Mouse (Mus musculus) adrenal gland (tissue): ENCODE data around the gene Kazald1.

Experiments used
- intact Hi-C: fragments of 180-260 bp; cut with DNase I; formaldehyde crosslinking; loops from one replicate; pipeline ENCODE4 v1.15.1; 2025

Gene Kazald1

DNA sequence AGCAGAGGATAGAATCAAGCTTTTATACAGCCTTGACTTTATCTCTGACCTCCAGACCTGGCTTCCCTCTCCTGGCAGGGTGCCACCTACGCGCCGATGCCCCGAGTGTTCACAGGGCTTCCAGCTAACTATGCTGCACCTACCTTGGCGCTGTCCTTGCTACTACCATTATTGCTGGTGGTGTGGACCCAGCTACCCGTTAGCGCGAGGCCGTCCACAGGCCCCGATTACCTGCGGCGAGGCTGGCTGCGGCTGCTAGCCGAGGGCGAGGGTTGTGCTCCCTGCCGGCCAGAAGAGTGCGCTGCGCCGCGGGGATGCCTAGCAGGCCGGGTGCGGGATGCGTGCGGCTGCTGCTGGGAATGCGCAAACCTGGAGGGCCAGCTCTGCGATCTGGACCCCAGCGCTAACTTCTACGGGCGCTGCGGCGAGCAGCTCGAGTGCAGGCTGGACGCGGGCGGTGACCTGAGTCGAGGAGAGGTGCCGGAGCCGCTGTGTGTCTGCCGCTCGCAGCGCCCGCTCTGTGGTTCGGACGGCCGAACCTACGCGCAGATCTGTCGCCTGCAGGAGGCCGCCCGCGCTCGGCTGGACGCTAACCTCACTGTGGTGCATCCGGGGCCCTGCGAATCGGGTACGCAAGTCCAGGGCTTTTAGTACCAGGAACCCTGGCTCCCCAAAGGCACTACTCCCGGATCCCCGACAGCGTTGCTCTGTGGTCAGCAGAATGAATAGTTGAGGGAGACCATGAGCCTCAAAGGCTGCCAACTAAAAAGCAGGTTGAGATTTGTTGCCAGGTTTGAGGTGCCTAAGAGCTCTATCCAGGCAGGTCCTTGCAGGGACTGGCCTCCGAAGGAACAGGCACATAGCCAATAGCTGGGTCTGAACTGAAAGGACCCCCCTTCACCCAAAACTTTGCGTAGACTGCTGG is 1.8 kb downstream of the Kazald1 start:
- intact Hi-C loops = no loop called here

DNA sequence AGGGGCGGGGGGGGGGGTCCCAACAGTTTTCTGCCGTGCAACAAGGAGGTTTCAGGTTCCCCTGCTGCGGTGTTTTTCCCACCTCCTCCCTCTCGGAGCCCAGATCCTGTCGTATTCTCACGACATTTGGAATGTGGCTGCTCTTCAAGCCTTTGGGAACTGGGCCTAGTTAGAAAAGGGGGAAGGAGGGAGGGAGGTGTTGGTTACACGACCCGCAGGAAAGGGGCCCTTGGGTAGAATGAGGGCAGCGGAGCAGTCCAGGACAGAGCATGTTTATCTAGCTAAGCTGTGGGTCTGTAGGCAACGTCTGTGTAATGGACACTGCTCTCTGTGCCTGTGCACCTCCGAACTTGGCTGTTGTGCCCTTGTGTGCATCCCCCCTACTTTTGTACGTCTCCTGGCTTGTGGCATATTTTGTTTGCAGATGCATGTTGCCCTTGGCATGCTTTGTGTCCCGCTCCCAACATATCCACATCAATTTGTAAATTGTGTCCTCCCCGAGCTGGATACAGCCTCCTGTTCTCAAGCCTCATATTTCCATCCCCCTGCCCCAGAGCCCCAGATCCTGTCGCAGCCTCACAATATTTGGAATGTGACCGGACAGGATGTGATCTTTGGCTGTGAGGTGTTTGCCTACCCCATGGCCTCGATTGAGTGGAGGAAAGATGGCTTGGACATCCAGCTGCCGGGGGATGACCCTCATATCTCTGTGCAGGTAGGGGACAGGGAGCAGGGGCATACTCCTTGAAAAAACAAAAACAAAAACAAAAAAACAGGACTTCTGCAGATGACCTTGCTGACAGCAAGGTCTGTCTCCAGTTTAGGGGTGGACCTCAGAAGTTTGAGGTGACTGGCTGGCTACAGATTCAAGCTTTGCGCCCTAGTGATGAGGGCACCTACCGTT is 3.0 kb downstream of the Kazald1 start:
- intact Hi-C loops = no loop called here

GRCm38 (mm10) chr19:45078971-45079764 is 4.1 kb downstream of the Kazald1 start:
- intact Hi-C loops = no loop called here

GRCm38 (mm10) chr19:45079769-45080515 is 4.9 kb downstream of the Kazald1 start:
- intact Hi-C loops = no loop called here

DNA sequence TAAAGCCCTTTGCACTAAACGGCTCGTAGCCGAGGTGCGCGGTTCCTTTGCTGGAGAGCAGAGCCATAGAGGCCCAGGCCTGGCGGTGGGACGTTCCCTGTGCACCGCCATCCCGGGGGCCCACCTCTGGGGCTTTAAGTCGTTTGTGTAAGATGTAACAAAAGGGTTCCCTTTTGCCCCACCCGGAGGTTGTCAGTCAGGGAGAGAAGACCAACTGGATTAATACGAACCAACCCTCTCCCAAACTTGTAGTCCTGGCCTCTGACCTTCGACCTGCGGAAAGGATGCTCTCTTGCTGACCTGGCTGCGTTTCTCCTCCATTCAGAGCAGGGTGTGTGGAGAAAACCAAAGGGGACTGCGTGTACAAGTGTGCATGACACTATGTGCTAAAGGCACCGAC is 5.7 kb downstream of the Kazald1 start:
- intact Hi-C loops = no loop called here

- intact Hi-C loops = no loop called here
These were observed 6.2 kb downstream of the Kazald1 start for GRCm38 (mm10) chr19:45081279-45081678.

DNA sequence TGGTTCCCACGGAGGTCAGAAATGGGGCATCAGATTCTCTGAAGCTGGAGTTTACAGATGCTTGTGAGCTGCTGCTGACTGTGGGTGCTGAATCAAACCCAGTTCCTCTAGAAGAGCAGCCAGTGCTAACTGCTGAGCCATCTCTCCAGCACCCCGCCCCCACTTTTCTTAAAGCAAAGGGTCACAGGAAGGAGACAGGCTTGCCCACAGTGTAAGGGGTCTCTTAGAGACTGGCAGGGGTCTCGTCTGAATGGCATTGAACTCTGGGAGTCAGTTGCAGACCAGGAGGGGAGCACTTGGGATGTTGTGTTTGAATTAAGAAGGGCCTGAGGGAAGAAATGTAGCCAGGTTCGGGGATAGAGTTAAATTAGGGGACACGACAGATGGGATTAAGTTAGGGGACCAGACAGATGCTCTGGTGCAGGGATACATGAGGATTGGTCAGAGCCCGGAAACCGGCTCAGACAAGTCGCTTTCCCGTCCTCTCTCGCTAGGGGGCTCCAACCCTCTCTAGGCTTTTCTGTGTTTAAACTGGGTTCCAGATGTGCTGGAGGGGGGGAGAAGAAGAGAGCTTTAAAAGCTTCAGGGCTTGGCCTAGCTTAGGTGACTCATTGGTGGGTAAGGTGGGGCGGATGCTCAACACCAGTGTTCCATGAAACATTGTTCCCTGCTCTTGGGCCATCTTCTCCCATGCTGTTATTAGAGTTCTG is 7.0 kb downstream of the Kazald1 start:
- intact Hi-C loops = no loop called here

DNA sequence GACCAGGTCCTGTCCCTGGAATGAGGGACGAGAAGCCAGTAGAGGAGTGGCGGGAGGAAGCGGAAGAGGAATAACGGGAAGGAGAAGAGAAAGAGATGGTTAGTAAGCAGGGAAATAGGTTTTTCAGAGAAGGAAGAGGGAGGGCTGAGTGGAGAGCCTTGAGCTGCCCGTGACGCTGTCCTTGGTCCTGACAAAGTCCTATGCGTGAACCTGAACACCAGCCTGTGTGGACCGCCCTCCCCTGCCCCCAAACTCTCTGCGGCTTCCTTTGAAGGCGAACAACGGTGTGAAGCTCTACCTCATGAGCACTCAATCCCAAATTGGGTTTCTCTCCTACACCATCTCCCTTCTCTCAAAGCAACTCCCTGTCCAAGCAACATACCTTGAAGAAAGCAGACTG is 22.8 kb downstream of the Kazald1 start:
- intact Hi-C loops = no loop called here

GRCm38 (mm10) chr19:45100486-45101270 is 25.6 kb downstream of the Kazald1 start:
- intact Hi-C loops = no loop called here

DNA sequence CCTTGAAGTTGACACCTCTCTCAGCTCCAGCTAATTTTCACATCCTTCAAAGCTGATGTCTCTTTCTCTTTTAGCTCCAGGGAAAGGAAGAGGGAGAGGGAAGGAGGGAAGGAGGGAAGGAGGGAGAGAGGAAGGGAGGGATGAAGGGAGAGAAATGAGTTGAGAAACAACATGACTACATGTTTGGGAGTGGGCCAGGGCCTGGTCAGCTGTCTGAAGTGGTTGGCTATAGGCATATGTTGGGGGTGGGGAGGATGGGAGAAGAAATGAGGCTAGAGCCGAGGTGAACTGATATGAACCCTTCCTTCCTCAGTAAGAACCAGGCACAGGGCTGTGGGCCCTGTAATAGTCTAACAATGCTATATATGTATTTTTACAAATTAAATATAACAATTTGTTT is 30.6 kb downstream of the Kazald1 start:
- intact Hi-C loops = no loop called here

DNA sequence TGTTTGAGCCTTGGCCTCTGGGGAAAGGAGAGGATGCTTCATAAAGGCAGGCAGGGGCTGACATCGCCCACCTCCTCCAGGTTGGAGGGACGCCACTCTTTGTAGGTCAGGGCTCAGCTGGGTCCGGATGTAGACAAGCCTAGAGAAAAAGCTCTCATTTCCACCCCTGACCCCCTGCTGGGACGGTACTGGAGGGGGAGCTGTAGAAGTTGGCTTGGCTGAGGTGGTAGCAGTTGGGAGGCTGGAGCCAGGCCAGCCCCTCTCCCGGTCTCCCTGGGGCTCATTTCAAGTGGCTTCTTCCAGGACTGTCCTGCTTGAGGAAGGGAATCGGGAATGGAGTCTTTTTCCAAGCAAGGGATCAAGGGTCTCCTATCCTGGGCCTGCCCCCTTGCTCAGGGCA is 31.6 kb downstream of the Kazald1 start:
- intact Hi-C loops = no loop called here

DNA sequence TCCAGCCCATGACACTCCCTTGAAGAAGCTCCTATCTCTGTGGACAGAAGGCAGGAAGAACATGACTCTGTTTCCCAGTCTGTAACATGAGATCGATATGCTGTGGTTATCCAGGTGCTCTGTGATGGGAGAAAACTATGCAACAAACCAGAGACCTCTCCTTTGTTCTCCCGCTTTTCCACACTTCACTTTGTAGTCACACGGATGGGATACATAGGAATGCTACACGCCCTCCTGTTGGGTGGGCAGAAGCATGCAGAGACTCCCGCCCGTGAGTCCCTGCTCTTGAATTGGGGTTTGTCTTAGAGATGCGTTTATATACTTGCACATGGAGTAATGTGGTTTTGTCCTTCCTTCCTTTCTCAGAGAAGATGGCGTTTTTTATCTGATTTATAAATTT is 35.6 kb downstream of the Kazald1 start:
- intact Hi-C loops = no loop called here

DNA sequence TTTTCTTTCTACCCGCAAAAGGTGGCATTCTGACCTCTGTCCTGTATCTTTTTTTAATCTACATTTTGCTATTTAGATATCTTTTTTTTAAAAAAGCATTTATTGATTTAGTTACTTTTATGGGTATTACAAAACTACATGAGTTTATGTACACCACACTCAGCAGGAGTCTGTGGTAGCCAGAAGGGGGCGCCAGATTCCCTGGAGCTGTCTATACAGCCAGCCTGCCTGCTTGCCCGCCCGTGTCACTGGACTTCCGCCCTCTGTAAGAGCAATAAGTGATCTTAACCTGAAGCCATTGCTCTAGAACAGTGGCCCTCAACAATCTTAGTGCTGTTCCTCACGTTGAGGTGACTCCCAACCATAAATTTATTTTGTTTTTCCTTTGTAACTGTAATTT is 37.4 kb downstream of the Kazald1 start:
- intact Hi-C loops = no loop called here

GRCm38 (mm10) chr19:45113791-45114460 is 38.9 kb downstream of the Kazald1 start:
- intact Hi-C loops = no loop called here

GRCm38 (mm10) chr19:45114772-45115171 is 39.7 kb downstream of the Kazald1 start:
- intact Hi-C loops = no loop called here

- intact Hi-C loops = loop anchor here (2.0 kb wide), 1 partner anchor 44 kb away; no protein-coding TSS in a partner anchor
These were observed 41.8 kb downstream of the Kazald1 start for GRCm38 (mm10) chr19:45116798-45117197.
